Mouse (Mus musculus): Measurements from ENCODE around the gene Tbx1.

Gene Tbx1

DNA sequence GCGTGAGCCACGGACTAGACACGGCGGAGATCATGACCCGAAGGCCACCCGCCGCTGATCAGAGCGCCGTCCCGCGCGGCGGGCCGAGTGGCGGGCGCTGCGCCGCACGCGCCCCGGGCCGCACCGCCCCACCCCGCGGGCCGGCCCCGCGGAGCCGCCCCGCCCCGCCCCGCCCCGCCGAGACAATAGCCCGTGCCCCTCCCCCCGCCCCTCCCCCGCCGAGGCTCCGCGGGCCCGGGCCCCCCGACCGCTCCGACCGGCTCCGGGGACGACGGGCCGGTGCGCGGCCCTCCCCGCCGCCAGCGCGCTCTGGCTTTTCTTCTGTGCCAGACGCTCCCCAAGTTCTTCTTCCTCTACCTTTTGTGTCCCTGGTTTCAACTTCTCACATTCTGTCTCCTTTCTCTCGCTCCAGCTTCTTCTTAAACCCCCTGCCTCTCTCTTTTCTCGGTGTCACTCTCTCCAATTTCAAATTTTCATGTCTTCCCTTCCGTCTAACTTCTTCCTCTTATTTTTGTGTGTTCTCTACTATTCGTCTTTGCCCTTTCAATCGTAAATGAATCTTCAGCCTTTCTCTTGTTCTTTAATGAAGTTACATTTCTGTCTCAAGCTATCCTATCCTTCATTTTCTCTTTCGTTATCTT, 3.4 kb downstream of the Tbx1 start:
- no peak for DNase-seq

DNA sequence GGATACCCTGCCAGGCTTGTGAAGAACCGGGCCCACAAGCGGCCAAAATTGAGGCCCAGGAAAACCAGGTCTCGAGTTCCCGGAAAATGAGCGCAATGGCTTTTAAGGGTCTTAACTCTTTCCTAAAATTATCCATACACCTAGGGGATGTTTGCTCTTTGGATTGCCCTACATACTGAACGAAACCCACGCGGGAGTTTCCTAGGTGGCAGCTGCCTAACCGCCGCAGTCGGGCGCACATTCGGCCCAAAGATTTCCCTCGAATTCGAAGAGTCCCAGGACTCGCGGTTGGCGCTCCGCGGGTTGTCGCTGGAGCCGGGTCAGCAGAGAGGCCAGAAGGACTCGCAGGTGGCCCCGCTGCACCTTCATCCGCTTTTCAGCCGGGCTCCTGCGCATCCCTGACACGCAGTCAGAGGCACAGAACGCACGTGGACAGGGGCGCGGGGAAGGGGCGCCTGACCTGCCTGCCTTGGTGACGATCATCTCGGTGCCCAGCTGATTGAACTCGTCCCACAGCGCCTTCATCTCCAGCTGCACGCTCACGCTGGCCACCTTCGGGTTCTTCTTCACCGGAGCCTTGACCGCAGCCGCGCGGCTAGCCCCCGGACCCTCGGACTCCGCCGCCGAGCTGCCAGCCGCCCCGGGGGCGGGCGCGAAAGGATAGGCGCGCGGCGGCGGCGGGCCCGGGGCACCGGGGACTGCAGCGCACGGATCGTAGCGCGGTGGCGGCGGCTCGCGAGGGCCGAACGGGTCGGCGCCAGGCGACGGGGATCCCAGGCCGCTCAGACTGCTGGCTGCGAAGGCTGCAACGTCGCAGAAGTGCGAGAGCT, 4.2 kb downstream of the Tbx1 start:
- DNase-seq = no peak

DNA sequence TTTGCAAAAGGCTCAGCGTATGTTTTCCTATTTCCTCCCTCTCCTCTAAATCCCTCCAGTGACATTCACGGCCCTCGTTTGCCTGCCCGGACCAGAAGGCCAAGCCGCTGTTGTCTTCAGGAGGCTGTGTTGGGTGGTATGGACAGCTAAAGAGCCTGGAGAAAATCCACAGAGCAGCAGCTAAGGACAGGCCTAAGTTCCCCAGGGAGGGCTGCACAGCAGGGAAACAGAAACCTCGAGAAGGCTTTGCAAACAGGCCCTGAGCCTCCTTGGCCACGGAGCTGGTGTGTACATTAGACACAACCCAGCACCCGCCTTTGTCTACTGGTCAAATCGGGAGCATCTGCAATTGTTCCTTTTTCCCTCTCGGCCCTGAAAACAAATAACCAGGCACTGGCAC, 4.8 kb downstream of the Tbx1 start:
- DNase-seq = no peak

DNA sequence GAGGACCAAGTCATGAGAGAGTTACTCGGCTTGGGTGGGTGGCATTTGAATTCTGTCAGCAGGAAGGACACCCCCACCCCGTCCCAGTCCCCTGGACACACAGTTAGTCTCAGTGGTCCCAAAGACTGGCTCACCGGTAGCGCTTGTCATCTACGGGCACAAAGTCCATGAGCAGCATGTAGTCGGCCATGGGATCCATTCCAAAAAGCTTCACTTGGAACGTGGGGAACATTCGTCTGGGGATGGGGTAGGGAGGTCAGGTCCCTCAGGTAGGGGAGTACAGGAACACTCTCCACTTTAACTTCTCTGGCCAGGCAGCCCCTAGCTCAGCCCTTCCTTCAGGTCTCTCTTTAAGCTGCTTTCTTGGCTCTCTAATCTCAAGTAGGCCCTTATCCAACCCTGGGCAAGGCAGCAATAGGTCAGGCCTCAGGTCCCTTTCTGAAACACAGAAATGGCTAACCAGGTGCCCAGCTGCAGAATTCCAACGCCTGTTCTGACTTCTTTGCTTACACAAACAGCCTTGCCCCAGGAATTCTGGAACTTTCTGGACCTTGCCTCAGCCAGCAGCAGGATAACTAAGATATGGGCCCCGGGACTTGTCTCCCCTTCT, 5.5 kb downstream of the Tbx1 start:
- DNase-seq = no peak

DNA sequence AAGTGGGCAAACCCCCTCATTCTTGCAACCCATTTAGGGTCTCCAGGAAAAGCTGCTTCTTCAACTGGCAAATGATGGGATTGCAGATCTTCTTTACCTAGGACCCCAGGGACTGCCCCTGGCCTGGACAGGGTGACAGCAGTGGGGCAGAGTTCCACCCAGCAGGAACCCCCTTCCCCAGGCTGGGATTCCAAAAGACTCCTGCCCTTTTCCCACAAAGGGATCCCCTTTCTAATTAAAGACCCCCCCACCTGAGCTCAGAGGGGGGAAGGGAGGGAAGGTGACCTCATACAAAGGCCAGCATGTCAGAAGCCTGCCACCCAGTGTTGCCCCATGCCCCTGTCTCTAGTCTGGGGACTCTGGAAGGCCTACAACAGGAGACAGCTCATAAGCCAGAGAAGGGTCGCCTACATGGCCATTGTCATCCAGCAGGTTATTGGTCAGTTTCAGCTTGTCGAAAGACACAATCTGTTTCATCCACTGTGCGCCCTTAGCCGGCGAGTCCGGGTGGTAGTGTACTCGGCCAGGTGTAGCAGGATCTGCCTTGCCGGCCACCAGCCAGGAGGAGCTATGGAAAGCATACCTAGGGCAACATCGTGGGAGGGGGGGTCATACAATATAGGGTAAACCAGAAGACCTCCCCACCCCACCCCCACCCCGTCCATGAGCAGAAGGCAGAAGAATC, 6.7 kb downstream of the Tbx1 start:
- no peak for DNase-seq

DNA sequence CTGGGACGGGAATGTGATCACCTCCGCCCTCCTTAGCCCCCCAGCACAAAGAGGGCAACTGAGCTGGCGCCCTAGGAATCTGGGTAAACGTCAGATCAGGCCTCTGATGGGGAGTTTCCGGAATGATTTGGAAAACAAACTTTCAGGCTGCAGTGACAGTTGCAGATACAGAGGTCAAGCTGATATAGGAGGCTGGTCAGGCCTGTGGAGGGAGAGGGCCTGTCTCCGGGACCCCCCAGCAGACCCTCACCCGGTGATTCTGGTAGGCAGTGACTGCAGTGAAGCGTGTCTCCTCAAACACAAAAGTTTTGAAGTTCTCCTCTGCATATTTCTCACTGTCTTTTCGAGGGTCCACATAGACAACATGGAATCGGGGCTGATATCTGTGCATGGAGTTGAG, 7.3 kb downstream of the Tbx1 start:
- DNase-seq = no peak

DNA sequence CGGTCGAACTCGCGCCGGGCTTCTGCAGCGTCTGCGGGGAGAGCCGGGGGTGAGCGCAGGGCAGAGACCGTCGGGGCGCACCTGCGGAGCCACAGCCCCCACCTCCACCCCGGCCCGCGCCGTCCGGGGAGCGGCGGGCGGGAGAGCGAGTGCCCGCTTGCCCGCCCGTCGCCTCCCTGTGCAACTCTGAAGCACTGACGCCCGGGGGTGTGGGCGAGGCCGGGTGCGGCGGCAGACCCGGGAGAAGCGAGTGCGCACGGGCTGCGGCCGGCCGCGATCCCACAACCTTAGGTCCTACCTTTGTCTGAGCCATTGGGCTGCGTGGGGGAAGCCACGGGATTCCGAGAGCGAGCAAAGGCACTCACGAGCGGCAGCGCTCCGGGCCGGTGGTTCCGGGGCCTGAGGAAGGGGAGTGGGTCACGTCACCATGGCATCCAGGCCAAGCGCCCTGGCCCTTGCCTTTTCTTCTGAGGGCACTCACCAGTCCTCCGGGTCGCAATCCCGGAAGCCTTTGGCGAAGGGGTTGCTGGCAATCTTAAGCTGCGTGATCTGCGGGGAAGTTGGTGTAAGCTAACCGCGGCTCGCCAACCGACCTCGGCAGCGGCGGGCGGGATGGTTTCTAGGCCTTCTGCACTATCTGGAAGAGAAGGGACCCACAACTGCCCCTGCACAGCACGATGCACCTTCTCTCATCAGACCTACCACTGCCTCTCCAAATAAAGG, 7.9 kb downstream of the Tbx1 start:
- no peak for DNase-seq

DNA sequence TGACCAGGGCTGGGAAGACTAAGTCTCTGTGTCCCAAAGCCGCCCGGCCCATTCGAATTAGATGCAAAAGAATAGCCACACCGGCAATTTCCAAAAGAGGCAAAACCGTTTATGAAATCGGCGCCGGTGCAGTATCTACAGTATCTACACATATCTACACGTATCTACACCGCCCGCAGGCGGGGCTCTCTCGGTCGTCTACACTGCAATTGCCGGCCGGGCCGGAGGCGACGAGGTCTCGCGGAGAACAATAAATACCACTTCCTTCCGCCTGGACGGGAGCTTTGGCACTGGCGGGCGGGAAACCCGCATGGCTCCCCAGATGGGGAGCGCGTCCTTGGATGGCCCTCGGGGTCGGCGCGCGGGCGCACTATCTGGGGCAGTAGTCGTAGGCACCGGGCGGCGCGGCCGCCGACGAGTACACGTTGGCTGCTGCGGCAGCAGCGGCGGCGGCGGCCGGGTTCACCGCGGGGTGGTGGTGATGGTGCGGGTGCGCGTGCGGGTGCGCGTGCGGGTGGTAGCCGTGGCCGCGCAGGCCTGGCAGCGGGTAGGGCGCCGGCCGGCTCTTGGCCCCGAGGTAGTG, 8.8 kb downstream of the Tbx1 start:
- peak; percentile 23 for DNase-seq

DNA sequence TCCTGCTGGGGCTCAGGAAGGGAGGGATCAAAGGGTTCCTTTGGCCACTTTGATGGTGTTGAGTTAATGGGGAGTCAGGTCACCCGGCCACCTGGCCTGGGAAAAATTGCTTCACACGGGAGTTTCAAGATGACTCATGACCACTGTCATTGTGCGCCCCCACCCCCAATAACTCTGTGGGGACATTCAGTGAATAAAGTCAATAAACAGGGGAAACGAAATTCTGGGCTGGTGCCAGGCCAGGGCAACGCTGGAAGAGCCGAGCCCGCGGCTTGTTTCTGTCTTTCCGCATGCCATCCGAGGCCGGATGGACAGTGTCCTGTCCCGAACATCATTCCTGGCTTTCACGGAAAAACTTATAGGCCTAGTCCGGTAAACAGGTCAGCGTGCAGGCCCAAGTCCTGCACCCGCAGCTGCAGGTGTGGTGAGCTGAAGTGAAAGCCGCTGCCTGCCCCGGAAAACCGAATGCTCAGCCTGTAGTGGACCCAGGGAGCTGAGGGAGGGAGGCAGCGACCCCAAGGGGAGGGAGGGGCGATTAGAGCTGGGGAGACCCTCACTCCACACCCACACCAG, 9.3 kb downstream of the Tbx1 start:
- no peak for DNase-seq

DNA sequence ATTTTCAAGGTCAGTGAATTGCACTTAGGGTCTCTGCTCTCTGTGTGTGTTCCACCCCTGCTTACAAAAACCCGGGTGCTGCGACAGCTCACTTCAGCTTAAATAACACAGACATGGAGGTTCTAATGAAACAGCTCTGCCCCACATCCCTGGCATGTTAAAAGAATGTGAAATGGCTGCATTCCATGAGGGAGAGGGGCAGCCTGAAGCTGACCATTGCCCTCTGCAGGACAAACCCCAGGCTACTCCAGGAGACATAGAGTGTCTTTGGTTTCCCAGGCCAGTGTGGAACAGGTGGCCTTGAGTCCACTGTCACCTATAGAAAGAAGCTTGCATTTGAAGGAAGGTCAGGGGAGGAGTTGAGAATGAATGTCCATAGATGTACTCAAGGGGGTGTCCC, 10.1 kb downstream of the Tbx1 start:
- no peak for DNase-seq

DNA sequence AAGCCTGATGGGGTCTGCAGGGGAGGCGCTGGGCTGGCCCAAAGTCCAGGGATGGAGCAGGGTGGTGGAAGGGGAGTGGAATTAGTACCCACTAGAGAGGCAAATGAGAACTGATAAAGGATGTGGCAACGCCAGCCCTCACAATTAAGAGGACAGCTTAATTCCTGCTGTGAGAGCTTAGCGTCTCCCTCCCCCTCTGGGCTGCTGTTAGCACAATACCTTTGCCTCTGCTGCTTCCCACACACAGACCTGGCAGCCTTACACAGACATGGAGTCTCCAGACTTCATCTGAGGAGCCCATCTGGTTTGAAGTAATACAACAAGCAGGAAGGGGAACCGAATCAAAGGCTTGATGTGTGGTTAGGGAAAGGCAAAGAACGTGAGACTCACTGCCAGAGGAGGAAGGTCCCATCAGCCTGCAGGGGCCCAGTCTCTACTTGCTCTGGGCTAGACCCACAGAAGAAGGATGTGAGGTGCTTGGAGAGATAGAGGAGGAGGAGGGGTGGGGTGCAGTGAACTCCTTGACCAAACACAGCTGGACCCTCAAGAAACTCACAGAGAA, 12.8 kb downstream of the Tbx1 start:
- DNase-seq = no peak

DNA sequence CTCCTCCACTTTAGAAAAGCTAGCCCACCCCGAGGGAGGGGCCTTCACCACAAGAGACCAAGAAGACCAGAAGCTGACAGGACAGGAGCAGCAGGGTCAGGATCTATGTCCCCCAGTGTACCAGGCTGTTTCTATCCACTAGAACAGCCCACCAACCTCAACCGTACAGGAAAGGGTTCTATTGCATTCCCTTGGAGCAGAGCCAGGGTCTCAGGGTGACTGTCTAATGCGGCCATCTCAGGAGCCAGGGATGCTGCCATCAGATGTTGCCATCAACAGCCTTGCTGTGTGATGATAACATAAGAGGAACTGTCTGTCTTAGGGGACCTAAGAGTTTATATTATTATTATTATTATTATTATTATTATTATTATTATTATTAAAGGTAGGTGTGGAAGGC, 13.4 kb downstream of the Tbx1 start:
- no peak for DNase-seq

DNA sequence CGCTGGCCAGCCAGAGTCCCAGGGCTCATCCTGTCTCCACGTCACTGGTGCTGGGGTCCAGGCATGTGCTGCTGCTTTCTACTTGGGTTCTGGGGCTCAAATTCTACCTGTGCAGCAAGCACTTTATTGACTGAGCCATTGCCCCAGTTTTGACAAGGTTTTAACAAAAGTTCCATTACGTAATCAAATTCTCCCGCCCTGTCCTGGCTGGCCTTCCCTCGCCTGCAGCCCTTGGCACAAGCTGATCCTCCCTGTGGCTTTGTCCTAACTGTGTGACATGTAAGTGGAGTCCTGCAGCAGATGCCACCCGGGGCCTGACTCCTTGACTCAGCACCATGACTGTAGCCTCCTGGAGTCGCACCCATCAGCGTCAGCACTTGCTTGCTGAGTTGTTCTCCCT, 16.3 kb downstream of the Tbx1 start:
- DNase-seq = no peak

DNA sequence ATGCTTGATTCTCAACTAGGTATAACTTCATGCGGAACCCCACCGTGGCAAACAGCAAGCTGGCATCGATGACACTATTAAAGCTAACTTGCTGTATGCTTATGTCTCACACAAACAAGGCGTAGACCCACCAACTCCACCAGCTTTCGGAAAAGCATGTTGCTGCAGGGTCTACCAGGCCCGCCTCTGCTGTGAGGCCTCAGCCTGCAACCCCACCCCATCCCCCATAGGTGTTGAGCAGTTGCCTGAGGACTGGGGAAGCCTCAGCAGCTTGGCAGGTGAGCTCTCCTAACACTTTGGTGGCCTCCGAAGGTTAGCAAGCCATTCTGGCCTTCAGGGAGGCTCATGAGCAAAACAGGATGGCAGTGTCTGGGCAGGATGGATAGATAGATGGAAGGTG, 21.9 kb downstream of the Tbx1 start:
- DNase-seq = no peak

DNA sequence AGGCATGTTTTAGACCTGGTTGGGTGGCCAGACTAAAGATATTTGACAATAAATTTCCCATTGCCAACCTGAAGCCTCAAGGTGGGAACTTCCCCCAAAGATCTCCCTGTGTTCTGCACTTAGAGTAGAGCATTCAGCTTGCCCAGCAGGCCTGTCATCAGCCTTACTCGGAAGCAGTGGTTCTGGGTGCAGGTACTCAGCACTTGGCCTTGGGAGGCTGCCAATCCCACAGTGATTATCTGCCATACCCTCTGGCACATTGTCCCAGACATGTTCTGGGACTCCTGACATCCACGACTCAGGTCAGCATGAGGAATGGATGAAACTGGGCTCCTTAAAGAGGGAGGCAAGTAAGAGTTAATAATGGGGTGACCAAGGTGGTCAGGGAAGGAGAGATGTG, 26.0 kb downstream of the Tbx1 start:
- DNase-seq = no peak

DNA sequence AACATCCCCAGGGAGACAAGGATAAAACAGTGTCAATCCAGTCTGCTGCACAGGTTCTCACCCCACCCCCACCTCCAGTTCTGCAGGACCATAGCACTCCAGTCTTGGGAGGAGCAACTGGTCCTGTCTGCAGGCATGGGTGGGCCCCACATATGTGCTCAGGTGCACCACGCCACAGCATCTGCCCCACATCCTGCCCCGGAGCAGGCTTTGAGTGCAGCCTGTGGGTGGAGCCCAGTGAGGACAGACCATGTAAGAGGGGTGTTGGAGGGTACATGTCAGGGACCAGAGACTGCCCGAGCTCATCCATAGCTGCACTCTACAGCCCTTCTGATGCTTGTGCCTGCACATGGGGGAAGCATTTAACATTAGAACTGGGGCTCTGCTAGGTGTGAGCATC, 34.0 kb downstream of the Tbx1 start:
- DNase-seq = no peak

DNA sequence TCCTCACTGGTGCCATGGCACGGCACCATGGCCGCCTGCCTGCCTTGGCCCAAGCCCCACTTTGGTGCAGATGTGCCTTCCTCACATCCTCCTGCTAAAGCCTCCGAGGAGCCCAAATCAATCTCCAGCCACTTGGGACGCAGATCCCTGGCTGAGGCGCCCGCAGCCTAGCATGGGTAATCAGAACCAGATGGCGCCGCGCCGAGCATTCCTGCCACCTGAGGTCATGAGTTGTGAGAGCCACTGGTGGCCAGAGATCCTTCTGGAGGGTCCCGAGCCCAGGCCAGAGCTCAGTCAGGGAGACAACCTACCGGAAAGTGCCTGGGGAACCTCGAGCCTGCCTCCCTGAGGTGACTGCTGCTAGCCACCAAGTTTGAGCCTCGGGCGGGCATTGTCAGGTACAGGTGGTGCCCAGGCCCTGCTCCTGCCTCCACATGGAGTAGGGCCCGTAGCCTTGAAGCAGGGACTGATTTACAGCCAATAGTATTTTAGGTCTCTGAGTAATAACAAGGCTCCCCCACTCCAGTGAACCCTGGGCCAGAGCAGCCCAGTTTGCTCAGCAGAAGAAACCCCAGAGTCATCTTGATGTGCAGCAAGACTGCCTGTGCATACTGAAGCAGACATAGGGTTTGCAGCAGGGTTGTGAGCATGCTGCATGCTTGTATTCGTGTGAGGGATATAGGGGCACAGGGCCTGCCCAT, 35.1 kb downstream of the Tbx1 start:
- DNase-seq = no peak

DNA sequence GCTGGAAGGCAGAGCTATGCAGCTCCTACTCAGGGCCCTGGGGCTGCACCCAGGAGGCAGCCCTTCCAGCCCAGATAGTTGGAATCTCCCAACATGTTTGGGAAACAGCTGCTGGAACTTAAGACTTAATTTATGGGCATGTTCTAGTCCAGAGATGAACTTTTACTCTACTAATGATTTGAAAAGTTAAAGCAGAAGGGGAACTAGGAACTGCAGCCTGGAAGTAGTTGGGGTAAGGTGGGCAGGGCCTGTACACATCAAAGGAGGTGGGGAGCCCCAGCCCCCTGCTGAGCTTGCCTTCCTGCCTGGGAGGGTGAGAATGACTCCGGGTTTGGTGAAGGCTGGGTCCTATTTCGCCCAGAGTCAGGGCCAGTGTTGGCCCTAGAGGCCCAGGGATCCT, 35.8 kb downstream of the Tbx1 start:
- no peak for DNase-seq

DNA sequence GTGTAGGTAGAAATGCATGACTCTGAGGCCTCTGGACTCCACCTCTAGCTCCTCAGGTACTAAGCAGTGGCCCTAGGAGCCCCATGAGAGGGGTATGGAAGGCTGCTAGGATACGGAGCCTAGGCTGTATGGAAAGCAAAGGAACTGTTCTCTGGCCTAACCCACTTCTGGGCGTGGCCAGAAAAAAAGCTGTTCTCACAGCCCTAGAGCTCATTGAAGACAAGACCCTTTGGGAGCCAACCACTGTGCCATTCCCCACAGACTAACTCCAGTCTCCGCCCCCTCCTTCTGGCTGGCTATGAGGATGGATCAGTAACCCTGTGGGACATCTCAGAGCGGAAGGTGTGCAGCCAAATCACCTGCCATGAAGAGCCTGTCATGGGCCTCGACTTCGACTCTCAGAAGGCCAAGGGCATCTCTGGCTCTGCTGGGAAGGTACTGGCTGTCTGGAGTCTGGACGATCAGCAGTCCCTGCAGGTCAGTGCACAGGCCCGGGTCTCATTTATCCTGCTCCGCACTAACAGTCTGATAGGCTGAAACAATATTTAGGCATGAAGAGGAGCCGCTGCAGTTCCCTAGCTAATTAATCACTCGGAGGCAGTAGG, 38.3 kb downstream of the Tbx1 start:
- no peak for DNase-seq

DNA sequence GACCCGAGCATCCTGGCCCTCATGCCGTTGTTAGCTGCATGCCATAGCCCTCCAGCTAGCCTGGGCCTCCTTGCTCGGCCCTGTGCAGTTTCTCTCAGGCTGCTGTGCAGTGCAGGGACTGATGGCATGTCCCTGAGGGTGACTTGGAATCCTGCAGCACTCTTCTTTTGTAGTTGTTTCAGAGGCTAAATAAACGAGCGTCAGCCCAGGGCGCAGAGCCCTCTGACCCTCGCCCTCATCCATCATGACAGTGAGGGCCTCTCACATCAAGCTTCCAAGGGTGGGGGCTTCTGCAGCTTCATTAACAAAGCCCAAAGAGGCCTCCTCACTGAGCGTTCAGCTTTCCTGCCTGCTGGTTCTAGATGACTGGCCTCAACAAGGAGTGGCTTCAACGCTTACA, 38.9 kb downstream of the Tbx1 start:
- DNase-seq = no peak

DNA sequence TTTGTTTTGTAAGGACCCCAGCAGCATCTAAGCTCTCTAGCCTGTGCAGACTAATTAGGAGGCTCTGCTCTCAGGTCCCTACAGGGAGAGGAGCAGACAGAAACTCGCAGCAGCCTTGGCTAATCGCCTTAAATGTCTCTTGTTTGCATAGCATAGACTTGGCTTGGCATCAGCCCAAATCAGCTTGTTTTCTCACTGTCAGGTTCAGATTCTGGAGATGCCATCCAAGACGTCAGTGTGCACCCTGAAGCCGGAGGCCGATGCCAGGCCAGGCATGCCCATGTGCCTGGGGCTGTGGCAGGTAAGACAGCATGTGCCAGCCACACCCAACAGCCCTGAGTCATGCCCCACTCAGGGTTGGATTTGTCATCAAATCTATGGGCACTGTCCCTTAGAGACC, 42.6 kb downstream of the Tbx1 start:
- no peak for DNase-seq
